Mouse (Mus musculus): ENCODE results near the gene Zdhhc24.

DNA sequence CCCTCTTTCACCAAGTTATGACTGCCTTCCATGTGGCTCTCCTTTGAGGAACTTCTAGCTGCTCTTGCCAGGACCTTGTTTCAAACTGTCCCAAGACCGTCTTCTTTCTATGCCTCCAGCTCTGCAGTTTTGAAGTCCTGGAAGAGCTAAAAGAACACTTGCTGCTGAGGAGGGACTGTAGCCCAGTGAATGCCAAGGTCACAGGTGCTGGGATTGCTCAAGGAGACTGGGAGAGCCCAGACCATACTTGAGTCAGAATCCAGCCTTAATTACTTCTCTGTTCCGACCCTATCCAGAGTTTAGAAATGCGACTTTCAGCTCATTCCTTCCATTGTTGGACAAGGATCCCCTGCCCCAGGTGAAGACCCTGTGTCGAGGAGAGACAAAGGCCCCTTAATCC lies 22.5 kb upstream of the Zdhhc24 start:
- no peak for TF ChIP-seq POLR2A (IDR thresholded peaks at IDR 0.05; ENCODE audit: borderline replicate concordance, extremely low read depth, low read depth, low read length)
- TF ChIP-seq CTCF (IDR thresholded peaks at IDR 0.05; ENCODE audit: insufficient read depth, low read length): no peak
